Mouse (Mus musculus): ENCODE data around the gene Hspg2.

The Hspg2 gene

GRCm38 (mm10) chr4:137461217-137461616, 7.4 kb upstream of the Hspg2 start:
- DNase-seq (ENCODE audit: low read depth, low spot score) = no peak

DNA sequence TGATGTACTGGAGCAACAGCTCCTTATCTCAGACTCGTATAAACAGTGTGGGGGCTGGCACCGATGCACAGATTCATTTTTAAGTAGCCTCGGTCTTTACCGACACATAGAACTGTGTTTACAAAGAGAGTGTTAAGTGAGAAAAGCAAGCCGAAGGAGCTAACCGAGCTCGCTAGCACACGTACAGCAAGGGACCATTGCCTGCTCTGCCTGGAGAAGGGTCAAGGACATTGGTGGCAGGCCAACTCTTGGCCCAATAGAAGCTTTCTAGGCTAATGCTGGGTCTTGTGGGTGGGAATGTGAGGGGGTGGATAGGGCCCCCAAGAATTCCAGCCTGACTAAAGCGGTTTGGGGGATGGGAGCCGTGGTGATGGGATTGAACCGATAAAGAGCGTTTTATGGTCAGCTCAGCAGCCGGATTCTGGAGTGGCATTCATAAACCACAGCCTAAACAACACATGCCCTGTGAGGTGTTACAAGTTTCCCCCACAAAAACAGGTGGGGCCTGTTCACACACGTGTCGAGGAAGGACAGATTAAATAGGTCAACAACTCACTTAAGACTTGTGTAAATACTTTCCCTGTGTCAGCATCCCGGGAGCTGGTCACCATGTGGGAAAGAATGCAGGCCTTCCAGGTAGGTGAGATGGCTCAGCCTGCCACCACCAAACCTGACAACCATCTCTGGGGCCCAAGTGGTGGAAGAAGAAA, 6.4 kb upstream of the Hspg2 start:
- no peak for DNase-seq (ENCODE audit: low read depth, low spot score)

DNA sequence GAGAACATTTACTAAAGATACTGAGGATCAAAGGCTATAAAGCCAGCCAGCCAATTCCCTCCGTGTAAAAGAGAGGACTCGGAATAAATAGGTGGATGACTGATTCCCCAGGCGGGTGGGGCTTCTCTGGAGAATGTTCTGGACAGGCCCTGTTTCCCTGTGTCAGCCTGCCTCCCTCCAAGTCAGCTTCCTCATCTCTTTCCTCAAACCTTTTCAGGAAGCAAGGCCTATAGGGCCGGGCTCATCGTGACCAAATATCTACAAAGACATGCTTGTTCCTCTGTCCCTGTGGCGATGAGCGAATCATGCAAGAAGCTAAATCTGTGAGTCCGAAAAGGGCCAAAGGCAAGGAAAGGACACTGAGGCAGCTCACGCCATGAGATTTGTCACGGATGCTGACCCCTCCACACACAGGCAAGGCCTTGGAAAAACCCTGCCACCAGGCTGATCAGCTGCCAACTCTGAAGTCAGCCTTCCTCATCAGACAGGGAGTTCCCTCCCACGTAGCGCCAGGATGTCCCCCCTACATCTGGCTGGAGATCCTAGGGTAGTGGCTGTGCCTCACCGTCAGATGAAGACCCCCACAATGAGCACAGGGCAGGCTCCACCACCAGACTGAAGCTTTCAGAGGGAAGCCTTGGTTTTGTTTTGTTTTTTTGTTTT, 3.3 kb upstream of the Hspg2 start:
- no peak for DNase-seq (ENCODE audit: low read depth, low spot score)

DNA sequence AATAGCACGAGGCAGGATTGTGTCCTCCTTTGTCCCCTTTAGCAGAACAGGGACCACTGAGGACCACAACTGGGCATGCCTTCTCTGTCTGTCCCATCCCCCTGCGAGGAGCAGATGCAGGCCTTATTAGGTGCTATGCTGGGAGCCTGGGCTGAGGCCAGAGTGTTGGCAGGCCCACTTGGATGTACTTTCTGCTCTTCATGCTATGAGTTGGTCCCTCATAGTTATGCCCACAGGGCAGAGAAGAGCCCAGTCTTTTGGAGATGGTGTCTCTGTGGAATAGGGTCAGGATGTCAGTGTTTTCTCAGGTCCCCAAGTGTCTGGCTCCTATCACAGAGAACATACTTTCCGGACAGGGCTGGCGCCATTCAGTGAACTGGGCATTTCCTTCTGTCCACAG, 1.6 kb upstream of the Hspg2 start:
- no peak for DNase-seq (ENCODE audit: low read depth, low spot score)

GRCm38 (mm10) chr4:137467525-137467924, 1.0 kb upstream of the Hspg2 start:
- DNase-seq (ENCODE audit: low read depth, low spot score) = no peak

DNA sequence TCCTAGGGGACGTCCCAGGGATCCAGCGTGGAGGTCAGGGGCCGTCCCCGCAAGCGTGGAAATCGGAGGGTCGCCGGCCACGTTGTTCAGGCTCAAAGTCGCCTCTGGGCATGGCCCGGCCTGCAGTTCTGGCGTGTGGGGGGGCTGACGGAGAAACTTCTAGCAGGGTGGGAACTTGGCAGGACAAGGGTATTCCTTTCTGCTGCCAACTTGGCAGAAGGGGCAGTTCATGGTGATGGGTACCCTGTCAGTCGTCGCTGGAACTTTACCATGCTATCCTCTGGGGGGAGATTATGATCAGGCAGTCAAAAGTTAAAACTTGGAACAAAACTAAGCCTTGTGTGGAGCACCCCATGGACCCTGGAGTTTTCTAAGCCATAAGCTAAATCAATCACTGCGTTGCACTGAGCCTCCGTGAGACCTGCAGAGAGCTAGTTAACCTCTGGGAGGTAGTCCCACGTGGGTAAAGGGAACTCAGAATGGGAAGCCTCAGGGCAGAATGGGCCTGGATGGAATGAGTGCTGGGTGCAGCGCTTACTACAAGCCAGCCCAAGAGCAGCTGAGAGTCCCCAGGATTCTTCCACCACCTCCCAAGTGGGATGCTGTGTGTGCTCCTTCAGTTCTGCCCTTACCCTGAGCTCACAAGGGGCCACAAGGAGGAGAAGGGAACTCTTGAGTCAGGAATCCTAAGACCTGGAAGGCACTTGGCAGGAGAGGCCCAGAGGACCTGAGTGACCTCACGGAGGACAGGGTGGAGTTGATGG, 694 bp downstream of the Hspg2 start:
- no peak for DNase-seq (ENCODE audit: low read depth, low spot score)

DNA sequence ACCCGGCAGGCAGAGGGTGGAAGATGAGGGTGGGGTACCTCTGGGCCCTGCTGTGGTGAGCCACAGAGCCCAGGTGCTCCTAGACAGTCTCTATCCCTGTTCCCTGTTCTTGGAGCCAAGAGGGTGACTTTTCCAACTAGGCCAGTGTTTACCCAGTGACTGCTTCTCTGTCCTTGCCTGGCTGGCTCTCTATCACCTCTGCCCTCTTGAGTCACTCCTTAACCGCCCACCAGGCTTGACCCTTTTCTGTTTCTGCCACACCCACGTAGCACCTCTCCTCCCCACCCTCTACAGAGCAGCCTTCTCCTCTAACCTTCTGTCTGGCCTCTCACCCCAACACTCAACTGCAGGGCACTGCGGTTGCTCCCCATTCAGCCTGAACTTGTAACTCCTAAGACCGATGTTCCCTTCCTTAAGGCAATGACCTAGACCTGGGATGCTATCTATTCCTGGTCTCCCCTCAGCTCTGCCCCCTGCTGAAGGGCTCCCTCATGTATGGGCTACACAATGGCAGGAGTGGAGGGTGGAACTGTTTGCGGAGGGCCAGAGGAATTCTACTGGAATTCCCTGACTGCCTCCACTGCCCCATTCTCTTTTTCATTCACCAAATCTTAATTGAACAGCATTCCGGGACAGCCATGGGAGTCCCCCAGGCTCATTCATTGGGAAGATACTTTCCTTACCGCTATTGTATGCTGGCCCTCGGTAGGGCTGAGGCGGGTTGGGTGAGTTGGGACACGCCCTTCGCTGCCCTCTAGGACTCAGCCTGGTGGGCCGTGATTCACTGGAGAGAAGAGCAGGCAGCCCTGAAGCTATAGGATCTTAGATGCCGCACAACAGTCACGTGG, 1.5 kb downstream of the Hspg2 start:
- DNase-seq (ENCODE audit: low read depth, low spot score) = no peak

GRCm38 (mm10) chr4:137470701-137471317, 2.2 kb downstream of the Hspg2 start:
- no peak for DNase-seq (ENCODE audit: low read depth, low spot score)

- DNase-seq (ENCODE audit: low read depth, low spot score) = no peak
Measured at GRCm38 (mm10) chr4:137471326-137471725, 2.8 kb downstream of the Hspg2 start.

GRCm38 (mm10) chr4:137473240-137473639, 4.7 kb downstream of the Hspg2 start:
- no peak for DNase-seq (ENCODE audit: low read depth, low spot score)

DNA sequence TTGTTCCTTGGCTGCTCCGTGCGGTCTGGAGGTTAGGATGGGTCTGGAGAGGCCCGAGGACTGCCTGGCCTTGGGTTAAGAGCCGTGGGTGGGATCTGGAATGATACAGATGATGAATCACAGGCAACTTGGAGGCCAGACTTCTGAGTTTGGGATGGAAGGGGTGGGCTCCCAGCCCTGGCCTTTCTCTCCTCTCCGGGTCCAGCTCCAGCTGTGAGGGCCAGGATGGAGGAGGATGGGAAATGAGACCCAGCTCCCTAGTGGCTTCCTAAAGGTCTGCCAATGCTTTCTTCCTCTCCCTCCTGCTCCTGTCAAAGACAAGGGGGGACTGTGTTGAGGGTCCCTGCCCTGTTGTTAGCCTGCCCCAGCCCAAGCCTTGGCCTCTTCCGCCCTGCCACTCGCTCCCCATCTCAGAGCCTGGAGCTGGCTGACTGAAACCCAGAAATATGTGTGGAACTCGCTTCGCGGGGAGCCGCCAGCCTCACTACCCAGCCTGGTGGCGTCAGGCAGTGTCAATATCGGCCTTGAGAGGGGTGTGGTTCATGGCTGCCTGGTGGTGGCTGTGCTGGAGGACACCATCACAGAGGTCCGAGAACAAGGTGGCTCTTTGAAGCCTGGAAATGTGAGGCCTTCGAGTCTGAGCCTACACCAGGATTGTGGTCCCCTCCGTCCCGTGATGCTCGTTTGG, 5.3 kb downstream of the Hspg2 start:
- no peak for DNase-seq (ENCODE audit: low read depth, low spot score)

DNA sequence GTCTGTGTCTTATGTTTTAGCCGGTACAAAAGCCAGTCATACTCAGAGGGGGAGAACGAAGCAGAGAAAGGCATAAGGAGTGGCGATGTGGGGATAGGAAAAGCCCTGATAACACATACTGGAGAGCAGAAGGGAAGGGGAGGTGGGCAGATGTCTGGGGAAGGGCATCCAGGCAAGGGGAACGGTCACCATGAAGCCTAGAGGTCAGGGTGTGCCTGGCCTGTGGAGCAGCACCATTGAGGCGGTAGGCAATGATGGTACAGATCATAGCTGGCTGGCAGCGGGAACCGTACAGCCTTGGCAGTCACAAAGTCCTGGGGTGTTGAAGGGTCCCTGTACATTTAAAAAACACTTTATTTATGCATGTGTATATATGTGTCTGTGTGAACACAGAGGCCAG, 6.1 kb downstream of the Hspg2 start:
- no peak for DNase-seq (ENCODE audit: low read depth, low spot score)

GRCm38 (mm10) chr4:137475271-137476050, 6.9 kb downstream of the Hspg2 start:
- no peak for DNase-seq (ENCODE audit: low read depth, low spot score)

GRCm38 (mm10) chr4:137476065-137476760, 7.6 kb downstream of the Hspg2 start:
- no peak for DNase-seq (ENCODE audit: low read depth, low spot score)

DNA sequence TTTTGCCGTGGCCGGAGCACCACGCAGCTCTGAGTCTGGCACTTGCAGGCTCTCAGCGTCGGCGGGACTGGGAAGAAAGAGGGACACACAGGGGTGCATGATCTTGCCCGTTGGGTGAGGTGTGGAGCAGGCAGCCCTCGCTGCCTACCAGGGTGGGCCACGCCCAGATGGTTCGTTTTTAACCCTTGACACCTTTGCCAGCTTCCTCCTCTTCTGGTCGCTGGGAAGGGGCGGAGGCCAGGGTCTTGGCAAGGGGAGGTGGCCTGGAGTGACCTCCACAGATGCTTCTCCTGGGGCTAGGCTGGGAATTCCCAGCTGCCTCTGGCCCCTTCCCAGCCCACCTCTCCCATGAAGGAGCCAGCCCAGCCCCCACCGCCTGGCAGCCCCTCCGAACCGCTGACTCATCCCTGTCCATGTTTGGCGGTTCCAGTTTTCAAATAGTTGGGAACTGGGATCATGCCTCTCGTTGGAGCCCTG, 8.2 kb downstream of the Hspg2 start:
- DNase-seq (ENCODE audit: low read depth, low spot score) = no peak

DNA sequence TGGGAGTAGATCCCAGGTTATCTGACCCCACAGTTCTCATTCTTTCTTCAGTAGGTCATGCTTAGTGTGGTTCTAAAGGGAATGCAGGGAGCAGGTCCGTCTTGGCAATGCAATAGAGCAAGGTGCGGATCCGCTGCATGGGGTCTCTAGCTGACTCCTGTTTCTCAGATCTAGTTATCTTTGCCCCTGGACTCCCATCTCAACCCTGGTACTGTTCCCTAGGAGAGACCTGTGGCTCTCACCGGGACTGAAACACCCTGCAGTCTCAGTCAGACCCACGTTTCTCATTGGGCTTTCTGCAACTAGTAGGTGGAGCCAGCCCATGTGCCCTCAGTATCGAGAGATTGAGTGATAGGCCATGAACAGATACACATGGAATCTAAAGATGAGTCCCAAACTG, 9.0 kb downstream of the Hspg2 start:
- DNase-seq (ENCODE audit: low read depth, low spot score) = no peak

- no peak for DNase-seq (ENCODE audit: low read depth, low spot score)
Measured at GRCm38 (mm10) chr4:137478306-137478705, 9.7 kb downstream of the Hspg2 start.

DNA sequence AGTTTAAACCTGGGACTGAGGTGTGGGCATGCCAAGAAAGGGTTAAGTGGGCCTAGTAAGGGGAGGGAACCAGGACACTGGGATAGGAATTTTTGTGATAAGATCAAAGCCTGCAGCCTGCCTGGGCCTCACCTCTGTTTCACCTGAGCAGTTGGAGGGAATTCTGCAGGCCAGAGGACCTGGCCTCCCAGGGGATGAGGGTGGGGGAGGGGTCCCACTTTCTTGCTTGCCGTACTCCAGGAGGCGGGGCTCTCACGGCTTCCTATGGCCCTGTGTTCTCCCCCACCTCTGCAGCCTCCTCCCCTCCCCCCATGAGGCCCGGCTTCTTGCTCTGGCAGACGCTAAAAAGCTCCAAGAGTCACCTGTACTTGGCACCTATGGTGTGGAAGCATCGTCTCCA, 11.2 kb downstream of the Hspg2 start:
- DNase-seq (ENCODE audit: low read depth, low spot score) = no peak
